Mouse (Mus musculus) MEL (cell line): ENCODE results near the gene Ube2f. TPM values are rescaled to one million over a fixed set of nuclear protein-coding genes. Genes with fewer than 3 reads are reported as not detected.

Experiments
- DNase-seq: peaks from one replicate; pipeline ENCODE4 v3.0.0; 2011; ENCODE audit warnings: low read depth, low spot score
- H3K27ac ChIP-seq: 2 replicates; pipeline ENCODE4 v1.5.1; 2012; ENCODE audit warnings: low read depth, mild to moderate bottlenecking, control low read depth, low read length, moderate library complexity; ENCODE audit not compliant: control insufficient read depth
- H3K27me3 ChIP-seq, 2 experiments: fragments of 150-350 bp in 1 of 2; sonication (generic) in 1 of 2; 2 replicates each; pipeline ENCODE4 v1.6.1; 2012; ENCODE audit warnings: low read length in 2 of 2, mild to moderate bottlenecking in 2 of 2, improper control_type of control experiment in 1 of 2, moderate library complexity in 1 of 2; ENCODE audit not compliant: insufficient read depth in 2 of 2, control insufficient read depth in 1 of 2
- H3K36me3 ChIP-seq, 2 experiments: 2 replicates each; pipeline ENCODE4 v1.6.1; 2012 to 2014; ENCODE audit warnings: low read length in 2 of 2, improper control_type of control experiment in 1 of 2, inconsistent platforms in 1 of 2, mild to moderate bottlenecking in 1 of 2; ENCODE audit not compliant: insufficient read depth in 2 of 2, control insufficient read depth in 1 of 2
- H3K4me1 ChIP-seq, 2 experiments: fragments of 150-350 bp in 1 of 2; sonication (generic) in 1 of 2; 2 replicates each; pipeline ENCODE4 v1.6.1; 2012; ENCODE audit warnings: low read length in 2 of 2, improper control_type of control experiment in 1 of 2, mild to moderate bottlenecking in 1 of 2; ENCODE audit not compliant: insufficient read depth in 2 of 2, control insufficient read depth in 1 of 2
- H3K4me3 ChIP-seq, 2 experiments: fragments of 150-350 bp in 1 of 2; sonication (generic) in 1 of 2; 2 replicates each; pipeline ENCODE4 v1.5.1; 2012; ENCODE audit warnings: low read depth in 2 of 2, low read length in 2 of 2, mild to moderate bottlenecking in 2 of 2, moderate library complexity in 2 of 2, control low read depth in 1 of 2, improper control_type of control experiment in 1 of 2; ENCODE audit not compliant: control insufficient read depth in 1 of 2, insufficient read depth in 1 of 2
- H3K79me2 ChIP-seq: 2 replicates; pipeline ENCODE4 v1.6.1; 2012; ENCODE audit warnings: mild to moderate bottlenecking, low read length, moderate library complexity; ENCODE audit not compliant: control insufficient read depth, poor library complexity, insufficient read depth
- H3K9ac ChIP-seq: 2 replicates; pipeline ENCODE4 v1.6.1; 2012; ENCODE audit warnings: low read depth, mild to moderate bottlenecking, control low read depth, low read length, moderate library complexity; ENCODE audit not compliant: control insufficient read depth, poor library complexity, severe bottlenecking
- H3K9me3 ChIP-seq: fragments of 150-350 bp; sonication (generic); replicated peaks from 2 replicates; pipeline ENCODE4 v1.6.1; 2012; ENCODE audit warnings: mild to moderate bottlenecking, low read length, improper control_type of control experiment, moderate library complexity; ENCODE audit not compliant: insufficient read depth
- BHLHE40 ChIP-seq: IDR thresholded peaks from 2 replicates; pipeline ENCODE4 v1.6.1; 2012; ENCODE audit warnings: low read depth, mild to moderate bottlenecking, inconsistent platforms, low read length, improper control_type of control experiment, borderline replicate concordance
- CHD1 ChIP-seq: IDR thresholded peaks from 2 replicates; pipeline ENCODE4 v1.6.1; 2012; ENCODE audit warnings: low read depth, mild to moderate bottlenecking, inconsistent platforms, low read length, improper control_type of control experiment
- CHD2 ChIP-seq: IDR thresholded peaks from 2 replicates; pipeline ENCODE4 v1.6.1; 2011; ENCODE audit warnings: low read length, improper control_type of control experiment
- CTCF ChIP-seq, 3 experiments: IDR thresholded peaks in 2 of 3; conservative IDR thresholded peaks in 1 of 3; 2 replicates each; pipeline ENCODE4 v1.5.1; 2011 to 2012; ENCODE audit warnings: low read length in 3 of 3, low read depth in 2 of 3, mild to moderate bottlenecking in 2 of 3, improper control_type of control experiment in 1 of 3, inconsistent platforms in 1 of 3, mixed read lengths in 1 of 3, moderate library complexity in 1 of 3; ENCODE audit not compliant: control insufficient read depth in 1 of 3, insufficient read depth in 1 of 3, poor library complexity in 1 of 3, severe bottlenecking in 1 of 3
- E2F4 ChIP-seq: IDR thresholded peaks from 2 replicates; pipeline ENCODE4 v1.6.1; 2011; ENCODE audit warnings: low read depth, low read length, improper control_type of control experiment, borderline replicate concordance
- ELF1 ChIP-seq: IDR thresholded peaks from 2 replicates; pipeline ENCODE4 v1.6.1; 2014; ENCODE audit warnings: low read depth, mild to moderate bottlenecking, inconsistent platforms, low read length, improper control_type of control experiment, moderate library complexity
- EP300 ChIP-seq, 2 experiments: IDR thresholded peaks; 2 replicates each; pipeline ENCODE4 v1.6.1; 2011; ENCODE audit warnings: improper control_type of control experiment in 2 of 2, low read length in 2 of 2, low read depth in 1 of 2, mild to moderate bottlenecking in 1 of 2
- ETS1 ChIP-seq: IDR thresholded peaks from 2 replicates; pipeline ENCODE4 v1.6.1; 2012; ENCODE audit warnings: low read depth, mild to moderate bottlenecking, inconsistent platforms, low read length, improper control_type of control experiment, moderate library complexity
- HCFC1 ChIP-seq: IDR thresholded peaks from 2 replicates; pipeline ENCODE4 v1.6.1; 2012; ENCODE audit warnings: low read depth, mild to moderate bottlenecking, inconsistent platforms, low read length, improper control_type of control experiment, moderate library complexity
- KAT2A ChIP-seq: conservative IDR thresholded peaks from 2 replicates; pipeline ENCODE4 v1.6.1; 2012; ENCODE audit warnings: low read depth, low read length, improper control_type of control experiment, inconsistent platforms
- MAFK ChIP-seq: IDR thresholded peaks from 2 replicates; pipeline ENCODE4 v1.6.1; 2011; ENCODE audit warnings: low read depth, mild to moderate bottlenecking, low read length, improper control_type of control experiment, borderline replicate concordance
- MYB ChIP-seq: IDR thresholded peaks from 2 replicates; pipeline ENCODE4 v1.6.1; 2011; ENCODE audit warnings: mild to moderate bottlenecking, low read depth, low read length, improper control_type of control experiment
- MYC ChIP-seq: IDR thresholded peaks from 2 replicates; pipeline ENCODE4 v1.6.1; 2011; ENCODE audit warnings: low read depth, mild to moderate bottlenecking, low read length, improper control_type of control experiment, moderate library complexity
- NRF1 ChIP-seq: IDR thresholded peaks from 2 replicates; pipeline ENCODE4 v1.6.1; 2014; ENCODE audit warnings: low read depth, mild to moderate bottlenecking, inconsistent platforms, low read length, improper control_type of control experiment, moderate library complexity; ENCODE audit not compliant: poor library complexity, insufficient read depth, severe bottlenecking
- POLR2A ChIP-seq, 2 experiments: IDR thresholded peaks; 2 replicates each; pipeline ENCODE4 v1.6.1; 2011 to 2012; ENCODE audit warnings: low read length in 2 of 2, mild to moderate bottlenecking in 2 of 2, control low read depth in 1 of 2, improper control_type of control experiment in 1 of 2, low read depth in 1 of 2, moderate library complexity in 1 of 2; ENCODE audit not compliant: control insufficient read depth in 1 of 2, insufficient read depth in 1 of 2, poor library complexity in 1 of 2
- POLR2AphosphoS2 ChIP-seq: IDR thresholded peaks from 2 replicates; pipeline ENCODE4 v1.6.1; 2011; ENCODE audit warnings: low read length, improper control_type of control experiment
- POLR2AphosphoS5 ChIP-seq: IDR thresholded peaks from 2 replicates; pipeline ENCODE4 v1.6.1; 2012; ENCODE audit warnings: low read depth, borderline replicate concordance, mild to moderate bottlenecking, inconsistent platforms, low read length, moderate library complexity, mixed read lengths
- USF2 ChIP-seq, 2 experiments: IDR thresholded peaks; 2 replicates each; pipeline ENCODE4 v1.6.1; 2011 to 2012; ENCODE audit warnings: improper control_type of control experiment in 2 of 2, low read length in 2 of 2, borderline replicate concordance in 1 of 2, inconsistent platforms in 1 of 2, low read depth in 1 of 2, mild to moderate bottlenecking in 1 of 2; ENCODE audit not compliant: insufficient read depth in 1 of 2
- ZKSCAN1 ChIP-seq: IDR thresholded peaks from 2 replicates; pipeline ENCODE4 v1.6.1; 2012; ENCODE audit warnings: low read depth, mild to moderate bottlenecking, inconsistent platforms, low read length, improper control_type of control experiment, moderate library complexity
- ZMIZ1 ChIP-seq: IDR thresholded peaks from 2 replicates; pipeline ENCODE4 v1.6.1; 2012; ENCODE audit warnings: low read depth, mild to moderate bottlenecking, inconsistent platforms, low read length, improper control_type of control experiment, moderate library complexity
- polyA plus RNA-seq, 2 experiments: library from polyadenylated mRNA; stranded (reverse) in 1 of 2; unstranded in 1 of 2; fragments of >175 nt in 1 of 2; fragments of >200 nt in 1 of 2; gene quantifications; 2 replicates each; pipeline versions ENCODE4 v1.2.1 to v1.2.4; 2012; ENCODE audit warnings: low replicate concordance in 2 of 2, low read depth in 1 of 2; ENCODE audit not compliant: insufficient read length in 2 of 2, insufficient read depth in 1 of 2, missing spikeins in 1 of 2
- total RNA-seq: library from RNA; depleted of rRNA; stranded (reverse); fragments of 300-350 nt; gene quantifications from 2 replicates; pipeline ENCODE4 v1.2.3, GENCODE M21; 2012

Ube2f gene
- total and polyA plus RNA-seq, 3 experiments, result 57.4 to 71.3 TPM; not detected in 1

DNA sequence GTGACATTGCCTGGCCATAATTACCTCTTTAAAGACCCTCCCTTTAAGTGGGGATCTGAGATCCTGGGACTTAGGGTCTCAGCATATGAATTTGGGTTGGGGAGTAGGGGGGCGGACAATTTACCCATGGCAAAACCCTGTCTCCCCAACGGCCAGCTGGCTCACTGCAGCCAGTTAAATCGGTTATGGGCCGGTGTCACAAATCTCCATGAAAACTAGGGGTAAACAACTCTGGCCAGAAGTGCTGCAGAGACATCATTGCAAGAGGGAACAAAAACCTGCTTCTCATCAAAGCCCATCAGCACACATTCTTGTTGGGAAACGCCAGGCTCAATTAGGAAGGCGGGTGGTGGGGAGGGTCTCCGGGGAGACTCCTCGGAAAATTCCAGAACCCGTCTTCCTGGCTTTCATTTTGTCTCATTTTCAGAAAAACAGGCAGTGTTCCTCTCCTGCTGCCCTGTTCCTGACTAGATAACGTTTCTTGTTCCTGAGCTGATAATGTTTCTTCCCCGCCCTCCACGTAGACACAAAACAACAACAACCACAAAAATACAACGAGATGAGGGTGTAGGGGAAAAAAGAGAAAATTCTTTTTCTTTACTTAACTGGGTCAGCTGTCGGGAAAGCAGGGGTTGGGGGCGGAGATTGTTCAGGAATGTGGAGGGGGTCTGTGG lies 22.6 kb upstream of the Ube2f start (continued):
- TF ChIP-seq USF2 (IDR thresholded peaks at IDR 0.05; ENCODE audit: borderline replicate concordance in 1 of 2, insufficient read depth in 1 of 2, low read depth in 1 of 2, low read length in 2 of 2) (no peak), ELF1 (peak; percentile 62), E2F4 (no peak)

- no peak for TF ChIP-seq BHLHE40
- TF ChIP-seq POLR2AphosphoS2, result no peak
- TF ChIP-seq CTCF (IDR thresholded peaks at IDR 0.05 in 2 of 3, conservative IDR thresholded peaks at IDR 0.05 in 1 of 3; ENCODE audit: control insufficient read depth in 1 of 3, insufficient read depth in 1 of 3, low read depth in 2 of 3, low read length in 3 of 3, poor library complexity in 1 of 3, severe bottlenecking in 1 of 3), result no peak
- TF ChIP-seq ETS1, result no peak
- TF ChIP-seq CHD2, result no peak
- TF ChIP-seq POLR2AphosphoS5, result no peak
- TF ChIP-seq EP300 (IDR thresholded peaks at IDR 0.05; ENCODE audit: low read depth in 1 of 2, low read length in 2 of 2), result no peak
- no peak for TF ChIP-seq MYB
- TF ChIP-seq HCFC1, result no peak
- no peak for TF ChIP-seq E2F4
- TF ChIP-seq CHD1, result no peak
- TF ChIP-seq ZMIZ1, result no peak
- TF ChIP-seq MYC, result no peak
- TF ChIP-seq KAT2A, result no peak
- TF ChIP-seq MAFK, result no peak
- TF ChIP-seq ELF1, result no peak
- TF ChIP-seq POLR2A (IDR thresholded peaks at IDR 0.05; ENCODE audit: control insufficient read depth in 1 of 2, insufficient read depth in 1 of 2, low read depth in 1 of 2, low read length in 2 of 2, poor library complexity in 1 of 2), result no peak
- TF ChIP-seq ZKSCAN1, result no peak
- TF ChIP-seq NRF1, result no peak
- no peak overlapping the region for H3K4me3 ChIP-seq
- H3K27ac ChIP-seq, result no peak overlapping the region
- no peaks in the 10 kb centered on the region for H3K9me3 ChIP-seq
- H3K79me2 ChIP-seq, result no peaks in the 10 kb centered on the region
- peaks cover 43 to 44% of the 10 kb centered on the region in 2 experiments for H3K4me1 ChIP-seq
- no peak overlapping the region for H3K9ac ChIP-seq
- H3K27me3 ChIP-seq, result no peaks in the 10 kb centered on the region
- no peak for DNase-seq
- peaks cover 0 to 35% of the 10 kb centered on the region in 2 experiments; a peak in 2 of 4 replicates for H3K36me3 ChIP-seq
These were observed 19.0 kb upstream of the Ube2f start for GRCm38 (mm10) chr1:91231142-91231541.
